Mouse (Mus musculus): ENCODE data around the gene Catsperz. TPM values are rescaled to one million over a fixed set of nuclear protein-coding genes. Genes with fewer than 3 reads are reported as not detected.

Gene Catsperz
- total and polyA plus RNA-seq, 2 experiments from 2014 or later = 1.1 to 3.0 TPM

DNA sequence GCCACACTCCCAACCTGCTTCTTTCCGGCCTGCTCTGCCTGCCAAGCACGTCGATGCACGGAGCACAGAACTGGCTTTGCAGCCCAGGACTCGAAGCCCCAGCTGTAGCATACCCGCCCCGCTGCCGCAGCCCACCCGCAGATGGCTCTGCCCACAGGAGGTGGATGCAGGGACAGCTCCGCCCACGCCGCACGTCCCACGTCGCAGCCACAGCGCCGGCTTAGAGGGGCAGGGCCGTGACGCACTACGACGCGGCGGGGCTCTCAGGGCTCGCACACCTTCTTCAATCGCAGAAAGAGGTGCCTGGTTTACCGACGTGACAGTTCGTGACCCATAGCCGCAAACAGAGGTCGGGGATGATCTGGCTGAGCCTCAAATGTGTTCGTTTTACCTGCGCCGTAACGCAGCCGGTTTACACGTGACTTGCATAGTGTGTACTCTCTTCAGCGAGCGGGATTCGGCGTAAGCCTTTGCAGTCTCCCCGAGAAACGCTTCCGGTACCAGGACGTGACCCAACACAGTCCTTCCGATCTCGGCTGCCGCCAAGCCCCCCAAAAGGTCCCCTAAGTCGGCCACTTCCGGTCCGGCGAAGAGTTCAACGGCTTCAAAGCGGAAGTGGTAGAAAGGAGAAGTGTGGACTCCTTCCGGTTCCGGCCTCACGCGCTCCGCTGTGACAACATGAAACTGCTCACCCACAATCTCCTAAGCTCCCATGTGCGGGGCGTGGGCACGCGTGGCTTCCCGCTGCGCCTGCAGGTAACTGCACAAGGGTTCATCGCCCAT lies 15.5 kb downstream of the Catsperz start, which contains the start of the genes Trmt112 and Prdx5:
Gene Trmt112, plus strand, starts transcription at position 192 of the 783 bp plus-strand sequence.
Gene Prdx5, minus strand, starts transcription at position 600 of the 783 bp plus-strand sequence.
- peak; percentile 46 for TF ChIP-seq CTCF (IDR thresholded peaks at IDR 0.05)
- Histone ChIP-seq H3K4me3 (ENCODE audit: low read depth, low read length) (peak within 1 kb of the TSS; percentile 58), H3K9ac (replicated peaks; ENCODE audit: low read length, poor library complexity, severe bottlenecking) (peak within 1 kb of the TSS; percentile 72), H3K4me2 (ENCODE audit: low read depth, low read length, poor library complexity, severe bottlenecking) (peak within 1 kb of the TSS; percentile 76), H3K9me3 (ENCODE audit: low read length) (no peaks in the 10 kb centered on the region), H3K27ac (ENCODE audit: low read depth, low read length) (peak within 1 kb of the TSS; percentile 93), H3K4me1 (ENCODE audit: insufficient read depth, low read length) (peaks cover 9% of the 10 kb centered on the region), H3K36me3 (ENCODE audit: insufficient read depth, low read length) (peaks cover 56% of the 10 kb centered on the region), H3K27me3 (ENCODE audit: insufficient read depth, low read length) (no peaks in the 10 kb centered on the region)
- WGBS = under 1% methylated on average over 65 of the region's 65 CpGs
- ATAC-seq (ENCODE audit: low FRiP score) = peak; percentile 93
- DNase-seq (ENCODE audit: low spot score) = peak; percentile 99

DNA sequence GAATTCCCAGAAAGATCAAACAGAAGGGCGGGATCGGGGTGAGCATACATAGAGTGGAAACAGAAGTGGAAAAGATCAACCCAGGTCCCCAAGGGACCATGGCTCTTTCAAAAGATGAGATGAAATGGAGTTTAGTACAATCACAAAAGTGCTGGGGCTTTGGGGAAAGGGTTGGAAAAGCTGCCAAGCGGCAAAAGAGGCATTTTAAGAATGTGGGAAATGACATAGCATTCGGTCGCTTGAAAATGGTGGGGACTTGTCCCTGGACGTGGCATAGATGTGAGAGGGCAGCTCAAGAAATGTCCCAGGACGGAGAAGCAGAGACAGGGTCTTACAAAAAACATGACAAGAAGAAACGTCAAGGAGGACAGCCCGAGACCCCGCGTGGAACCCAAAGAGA lies 16.2 kb downstream of the Catsperz start:
- DNase-seq (ENCODE audit: low spot score) = peak; percentile 10
- peaks cover 57% of the 10 kb centered on the region for H3K36me3 ChIP-seq (ENCODE audit: insufficient read depth, low read length)
- 10% methylated on average over 11 of the region's 11 CpGs for WGBS

DNA sequence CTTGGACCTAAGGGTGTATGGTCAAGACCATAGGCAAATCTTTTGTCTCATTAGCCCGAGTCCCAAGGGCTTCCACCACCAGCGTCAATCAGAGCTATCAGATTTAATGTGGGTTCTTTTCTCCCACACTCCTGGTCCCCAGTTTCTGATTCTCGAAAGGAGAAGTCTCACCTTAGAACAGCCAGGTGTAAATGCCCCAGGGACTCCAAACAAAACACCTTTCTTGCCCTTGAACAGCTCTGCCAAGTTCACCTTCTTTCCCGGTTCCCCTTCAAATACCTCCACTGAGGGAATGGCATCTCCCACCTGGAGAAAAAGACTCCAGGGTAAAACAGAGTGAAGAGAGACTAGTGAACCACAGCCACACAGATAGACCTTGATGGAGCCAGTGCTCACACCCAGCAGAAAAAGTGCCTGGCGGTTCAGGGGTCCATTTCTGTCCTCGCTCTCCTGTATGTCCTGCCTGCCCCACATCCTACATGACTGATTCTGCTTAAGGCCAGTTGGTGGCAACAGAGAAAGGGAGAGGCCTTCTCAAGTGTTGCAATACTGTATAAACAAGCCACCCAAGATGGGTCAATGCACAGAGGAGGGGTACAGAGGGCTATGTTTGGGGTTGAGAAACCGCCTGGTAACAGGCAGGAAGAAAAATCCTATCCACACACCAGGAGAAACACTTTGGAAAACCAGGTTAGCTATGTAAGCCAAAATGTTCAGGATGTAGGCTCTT lies 17.2 kb downstream of the Catsperz start:
- Histone ChIP-seq H3K9ac (replicated peaks; ENCODE audit: low read length, poor library complexity, severe bottlenecking) (no peak overlapping the region; the same call in 1 of the 2 replicates), H3K27ac (ENCODE audit: low read depth, low read length) (no peak overlapping the region), H3K36me3 (ENCODE audit: insufficient read depth, low read length) (peaks cover 47% of the 10 kb centered on the region), H3K27me3 (ENCODE audit: insufficient read depth, low read length) (no peaks in the 10 kb centered on the region), H3K4me1 (ENCODE audit: insufficient read depth, low read length) (peaks cover 9% of the 10 kb centered on the region), H3K9me3 (ENCODE audit: low read length) (no peaks in the 10 kb centered on the region), H3K4me3 (ENCODE audit: low read depth, low read length) (peak overlapping the region; percentile 58), H3K4me2 (ENCODE audit: low read depth, low read length, poor library complexity, severe bottlenecking) (peak overlapping the region; percentile 76)
- TF ChIP-seq CTCF (IDR thresholded peaks at IDR 0.05) = no peak
- 88% methylated on average over 7 of the region's 7 CpGs for WGBS
- no peak for ATAC-seq (ENCODE audit: low FRiP score)
- DNase-seq (ENCODE audit: low spot score) = no peak

More for the DNA sequence above, 16.2 kb downstream of the Catsperz start:
- peak overlapping the region; percentile 76 for H3K4me2 ChIP-seq (ENCODE audit: low read depth, low read length, poor library complexity, severe bottlenecking)
- H3K27me3 ChIP-seq (ENCODE audit: insufficient read depth, low read length) = no peaks in the 10 kb centered on the region
- H3K4me1 ChIP-seq (ENCODE audit: insufficient read depth, low read length) = peaks cover 9% of the 10 kb centered on the region
- peak overlapping the region; percentile 93 for H3K27ac ChIP-seq (ENCODE audit: low read depth, low read length)
- TF ChIP-seq CTCF (IDR thresholded peaks at IDR 0.05) = no peak
- no peak for ATAC-seq (ENCODE audit: low FRiP score)
- H3K4me3 ChIP-seq (ENCODE audit: low read depth, low read length) = peak overlapping the region; percentile 58
- H3K9me3 ChIP-seq (ENCODE audit: low read length) = no peaks in the 10 kb centered on the region
- H3K9ac ChIP-seq (replicated peaks; ENCODE audit: low read length, poor library complexity, severe bottlenecking) = peak overlapping the region; percentile 72

DNA sequence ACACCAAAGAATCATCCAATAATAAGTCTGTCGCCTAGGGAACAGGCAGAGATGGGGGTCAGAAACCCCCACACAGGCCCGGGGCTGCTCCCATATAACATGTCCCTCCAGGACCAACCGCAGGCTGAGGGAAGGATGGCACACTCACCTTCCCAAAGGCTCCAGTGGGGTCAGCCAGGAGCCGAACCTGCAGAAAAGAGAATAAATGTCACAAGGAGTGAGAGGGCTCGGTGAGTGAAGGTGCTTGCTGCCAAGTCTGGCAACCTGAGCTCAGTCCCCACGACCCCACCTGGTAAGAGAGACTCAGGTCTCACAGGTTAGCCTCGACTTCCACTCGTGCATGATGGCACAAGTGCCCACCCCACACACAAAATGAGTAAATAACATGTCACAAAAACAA lies 18.1 kb downstream of the Catsperz start:
- H3K4me3 ChIP-seq (ENCODE audit: low read depth, low read length) = no peak overlapping the region
- H3K9ac ChIP-seq (replicated peaks; ENCODE audit: low read length, poor library complexity, severe bottlenecking) = no peak overlapping the region
- DNase-seq (ENCODE audit: low spot score) (no peak), ATAC-seq (ENCODE audit: low FRiP score) (no peak)
- 93% methylated on average over 8 of the region's 8 CpGs for WGBS
- no peak for TF ChIP-seq CTCF (IDR thresholded peaks at IDR 0.05)
- peaks cover 9% of the 10 kb centered on the region for H3K4me1 ChIP-seq (ENCODE audit: insufficient read depth, low read length)
- H3K36me3 ChIP-seq (ENCODE audit: insufficient read depth, low read length) = peaks cover 38% of the 10 kb centered on the region
- no peak overlapping the region for H3K27ac ChIP-seq (ENCODE audit: low read depth, low read length)
- no peaks in the 10 kb centered on the region for H3K27me3 ChIP-seq (ENCODE audit: insufficient read depth, low read length)
- no peak overlapping the region for H3K4me2 ChIP-seq (ENCODE audit: low read depth, low read length, poor library complexity, severe bottlenecking)
- no peaks in the 10 kb centered on the region for H3K9me3 ChIP-seq (ENCODE audit: low read length)

DNA sequence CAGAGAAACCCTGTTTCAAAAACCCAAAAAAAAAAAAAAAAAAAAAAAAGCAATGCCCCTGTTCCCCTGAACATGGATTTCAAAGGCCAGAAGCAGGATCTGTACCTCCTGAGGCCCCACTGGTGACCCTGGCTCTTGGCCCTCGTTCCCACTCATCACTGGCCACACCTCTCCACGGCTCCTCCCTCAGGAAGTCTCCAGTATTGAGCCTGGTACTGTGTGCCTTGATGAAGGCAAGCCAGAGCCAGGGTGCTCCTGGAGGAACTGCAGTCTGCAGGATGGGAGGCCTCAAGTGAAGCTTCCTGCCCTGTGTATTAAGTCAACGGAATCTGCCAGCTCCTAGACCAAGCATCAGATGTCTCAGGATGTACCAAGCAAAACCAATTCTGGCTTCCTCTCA lies 19.0 kb downstream of the Catsperz start:
- no peak for TF ChIP-seq CTCF (IDR thresholded peaks at IDR 0.05)
- ATAC-seq (ENCODE audit: low FRiP score) (no peak), DNase-seq (ENCODE audit: low spot score) (no peak)
- Histone ChIP-seq H3K27me3 (ENCODE audit: insufficient read depth, low read length) (no peaks in the 10 kb centered on the region), H3K4me1 (ENCODE audit: insufficient read depth, low read length) (peaks cover 9% of the 10 kb centered on the region), H3K4me2 (ENCODE audit: low read depth, low read length, poor library complexity, severe bottlenecking) (no peak overlapping the region), H3K9me3 (ENCODE audit: low read length) (no peaks in the 10 kb centered on the region), H3K9ac (replicated peaks; ENCODE audit: low read length, poor library complexity, severe bottlenecking) (no peak overlapping the region), H3K4me3 (ENCODE audit: low read depth, low read length) (no peak overlapping the region), H3K27ac (ENCODE audit: low read depth, low read length) (no peak overlapping the region), H3K36me3 (ENCODE audit: insufficient read depth, low read length) (peaks cover 29% of the 10 kb centered on the region)
- 89% methylated on average over 3 of the region's 3 CpGs for WGBS

Data from midbrain, postnatal 0 days (tissue).